Mouse (Mus musculus) heart, postnatal 0 days (tissue): ENCODE data around the gene Rapgef2.

Experiments
- CTCF ChIP-seq: IDR thresholded peaks from 2 replicates; pipeline ENCODE4 v1.5.1; 2016; ENCODE audit warnings: antibody characterized with exemption, control low read depth, low read depth
- EP300 ChIP-seq: IDR thresholded peaks from 2 replicates; pipeline ENCODE4 v1.6.1; 2016; ENCODE audit warnings: antibody characterized with exemption, low read depth

GRCm38 (mm10) chr3:79168168-79168827 is 118.0 kb downstream of the Rapgef2 start:
- TF ChIP-seq CTCF (no peak), EP300 (no peak)
